Mouse (Mus musculus): ENCODE measurements around the gene Ntn1. TPM values are rescaled to one million over a fixed set of nuclear protein-coding genes. Genes with fewer than 3 reads are reported as not detected.
A peak's percentile ranks its signal among the peaks of the same experiment; 100 is the strongest.

Gene Ntn1
- polyA plus RNA-seq, 1 experiment from 2014 or later = 24.8 TPM

GRCm38 (mm10) chr11:68404185-68404584 lies 3.6 kb upstream of the Ntn1 start:
- Histone ChIP-seq H3K36me3 (no peaks in the 10 kb centered on the region), H3K27me3 (peaks cover 16% of the 10 kb centered on the region), H3K27ac (replicated peaks) (no peak overlapping the region), H3K4me3 (no peak overlapping the region), H3K4me1 (replicated peaks) (peaks cover 13% of the 10 kb centered on the region), H3K9ac (no peak overlapping the region), H3K4me2 (no peak overlapping the region), H3K9me3 (no peaks in the 10 kb centered on the region)
- ATAC-seq (ENCODE audit: low FRiP score, low read depth) = no peak
- WGBS = 61% methylated on average over 4 of the region's 4 CpGs

GRCm38 (mm10) chr11:68401428-68401827 lies 805 bp upstream of the Ntn1 start:
- no peak overlapping the region for H3K27ac ChIP-seq (replicated peaks)
- no peak overlapping the region for H3K9ac ChIP-seq
- 35% methylated on average over 5 of the region's 5 CpGs for WGBS
- peaks cover 20% of the 10 kb centered on the region for H3K4me1 ChIP-seq (replicated peaks)
- H3K36me3 ChIP-seq = no peaks in the 10 kb centered on the region
- H3K27me3 ChIP-seq = peaks cover 39% of the 10 kb centered on the region
- H3K4me3 ChIP-seq = no peak overlapping the region
- H3K4me2 ChIP-seq = no peak overlapping the region
- ATAC-seq (ENCODE audit: low FRiP score, low read depth) = no peak
- H3K9me3 ChIP-seq = no peaks in the 10 kb centered on the region

- Histone ChIP-seq H3K4me2 (peak overlapping the region; percentile 98), H3K9ac (peak overlapping the region; percentile 45), H3K27me3 (peaks cover 46% of the 10 kb centered on the region), H3K9me3 (no peaks in the 10 kb centered on the region), H3K36me3 (no peaks in the 10 kb centered on the region), H3K4me3 (peak overlapping the region; percentile 52), H3K4me1 (replicated peaks) (peaks cover 20% of the 10 kb centered on the region), H3K27ac (replicated peaks) (0 out of 2 replicates have a peak overlapping the region, but pooled peaks have one; percentile 45)
- peak; percentile 74; the same call in 1 of the 2 replicates for ATAC-seq (ENCODE audit: low FRiP score, low read depth)
- WGBS = under 1% methylated on average over 48 of the region's 57 CpGs
Observed at GRCm38 (mm10) chr11:68400021-68400671, 477 bp downstream of the Ntn1 start.

GRCm38 (mm10) chr11:68399548-68400020 lies 1.0 kb downstream of the Ntn1 start:
- peak overlapping the region; percentile 45 for H3K9ac ChIP-seq
- under 1% methylated on average over 41 of the region's 47 CpGs for WGBS
- H3K9me3 ChIP-seq = no peaks in the 10 kb centered on the region
- peaks cover 20% of the 10 kb centered on the region for H3K4me1 ChIP-seq (replicated peaks)
- peaks cover 50% of the 10 kb centered on the region for H3K27me3 ChIP-seq
- H3K36me3 ChIP-seq = no peaks in the 10 kb centered on the region
- H3K4me2 ChIP-seq = peak overlapping the region; percentile 98
- ATAC-seq (ENCODE audit: low FRiP score, low read depth) = peak; percentile 88
- H3K27ac ChIP-seq (replicated peaks) = 0 out of 2 replicates have a peak overlapping the region, but pooled peaks have one; percentile 45
- H3K4me3 ChIP-seq = peak overlapping the region; percentile 52

GRCm38 (mm10) chr11:68398891-68399547 lies 1.6 kb downstream of the Ntn1 start:
- 9% methylated on average over 24 of the region's 24 CpGs for WGBS
- peaks cover 20% of the 10 kb centered on the region for H3K4me1 ChIP-seq (replicated peaks)
- peaks cover 52% of the 10 kb centered on the region for H3K27me3 ChIP-seq
- no peak for ATAC-seq (ENCODE audit: low FRiP score, low read depth)
- no peaks in the 10 kb centered on the region for H3K9me3 ChIP-seq
- H3K36me3 ChIP-seq = no peaks in the 10 kb centered on the region
- no peak overlapping the region for H3K27ac ChIP-seq (replicated peaks)
- H3K4me3 ChIP-seq = peak overlapping the region; percentile 52
- 0 out of 2 replicates have a peak overlapping the region, but pooled peaks have one; percentile 45 for H3K9ac ChIP-seq
- peak overlapping the region; percentile 98 for H3K4me2 ChIP-seq

- Histone ChIP-seq H3K4me1 (replicated peaks) (peaks cover 20% of the 10 kb centered on the region), H3K4me3 (no peak overlapping the region), H3K36me3 (no peaks in the 10 kb centered on the region), H3K27me3 (peaks cover 66% of the 10 kb centered on the region), H3K9ac (no peak overlapping the region), H3K9me3 (no peaks in the 10 kb centered on the region), H3K27ac (replicated peaks) (no peak overlapping the region), H3K4me2 (no peak overlapping the region)
- no peak for ATAC-seq (ENCODE audit: low FRiP score, low read depth)
- WGBS = 62% methylated on average over 5 of the region's 5 CpGs
Observed at GRCm38 (mm10) chr11:68395546-68395945, 5.1 kb downstream of the Ntn1 start.

- H3K36me3 ChIP-seq = no peaks in the 10 kb centered on the region
- no peak overlapping the region for H3K27ac ChIP-seq (replicated peaks)
- peaks cover 72% of the 10 kb centered on the region for H3K27me3 ChIP-seq
- WGBS = 49% methylated on average over 4 of the region's 4 CpGs
- H3K4me2 ChIP-seq = no peak overlapping the region
- no peaks in the 10 kb centered on the region for H3K9me3 ChIP-seq
- peaks cover 15% of the 10 kb centered on the region for H3K4me1 ChIP-seq (replicated peaks)
- no peak for ATAC-seq (ENCODE audit: low FRiP score, low read depth)
- no peak overlapping the region for H3K4me3 ChIP-seq
- H3K9ac ChIP-seq = no peak overlapping the region
Observed at GRCm38 (mm10) chr11:68394749-68395148, 5.9 kb downstream of the Ntn1 start.

- H3K4me2 ChIP-seq = no peak overlapping the region
- no peak overlapping the region for H3K4me3 ChIP-seq
- no peak overlapping the region for H3K9ac ChIP-seq
- H3K36me3 ChIP-seq = no peaks in the 10 kb centered on the region
- peaks cover 11% of the 10 kb centered on the region for H3K4me1 ChIP-seq (replicated peaks)
- H3K9me3 ChIP-seq = no peaks in the 10 kb centered on the region
- ATAC-seq (ENCODE audit: low FRiP score, low read depth) = no peak
- 39% methylated on average over 2 of the region's 2 CpGs for WGBS
- H3K27ac ChIP-seq (replicated peaks) = no peak overlapping the region
- peaks cover 77% of the 10 kb centered on the region for H3K27me3 ChIP-seq
Observed at GRCm38 (mm10) chr11:68393897-68394490, 6.6 kb downstream of the Ntn1 start.

- Histone ChIP-seq H3K27me3 (peaks cover 73% of the 10 kb centered on the region), H3K9ac (no peak overlapping the region)
Observed at GRCm38 (mm10) chr11:68390381-68391287, 10.0 kb downstream of the Ntn1 start.

GRCm38 (mm10) chr11:68389621-68390020 lies 11.0 kb downstream of the Ntn1 start:
- no peak for ATAC-seq (ENCODE audit: low FRiP score, low read depth)
- Histone ChIP-seq H3K9me3 (no peaks in the 10 kb centered on the region), H3K36me3 (no peaks in the 10 kb centered on the region), H3K27me3 (peaks cover 70% of the 10 kb centered on the region), H3K4me1 (replicated peaks) (peaks cover 35% of the 10 kb centered on the region), H3K4me2 (no peak overlapping the region; the same call in 1 of the 2 replicates), H3K9ac (no peak overlapping the region), H3K4me3 (no peak overlapping the region), H3K27ac (replicated peaks) (no peak overlapping the region)
- WGBS = 1% methylated on average over 8 of the region's 8 CpGs

More at GRCm38 (mm10) chr11:68390381-68391287, 10.0 kb downstream of the Ntn1 start:
- Histone ChIP-seq H3K4me2 (no peak overlapping the region), H3K4me3 (no peak overlapping the region), H3K27ac (replicated peaks) (no peak overlapping the region), H3K36me3 (no peaks in the 10 kb centered on the region), H3K9me3 (no peaks in the 10 kb centered on the region), H3K4me1 (replicated peaks) (peaks cover 25% of the 10 kb centered on the region)
- WGBS = 13% methylated on average over 19 of the region's 19 CpGs
- ATAC-seq (ENCODE audit: low FRiP score, low read depth) = no peak

GRCm38 (mm10) chr11:68388655-68389015 lies 12.0 kb downstream of the Ntn1 start:
- Histone ChIP-seq H3K27me3 (peaks cover 65% of the 10 kb centered on the region), H3K36me3 (no peaks in the 10 kb centered on the region), H3K4me2 (no peak overlapping the region), H3K4me1 (replicated peaks) (peaks cover 39% of the 10 kb centered on the region), H3K9me3 (no peaks in the 10 kb centered on the region), H3K27ac (replicated peaks) (no peak overlapping the region), H3K9ac (no peak overlapping the region), H3K4me3 (no peak overlapping the region)
- ATAC-seq (ENCODE audit: low FRiP score, low read depth) = no peak
- WGBS = 45% methylated on average over 1 of the region's 1 CpGs
